Mouse (Mus musculus) megakaryocyte, embryonic 14.5 days (primary cell): ENCODE results near the gene Tysnd1.

Source experiments
- FLI1 ChIP-seq: IDR thresholded peaks from 2 replicates; pipeline ENCODE4 v1.6.1; 2012; ENCODE audit warnings: low read length, inconsistent platforms, mixed read lengths
- GATA1 ChIP-seq: IDR thresholded peaks from 3 replicates; pipeline ENCODE4 v1.6.1; 2012; ENCODE audit warnings: mixed read lengths, low read length, inconsistent platforms, borderline replicate concordance

DNA sequence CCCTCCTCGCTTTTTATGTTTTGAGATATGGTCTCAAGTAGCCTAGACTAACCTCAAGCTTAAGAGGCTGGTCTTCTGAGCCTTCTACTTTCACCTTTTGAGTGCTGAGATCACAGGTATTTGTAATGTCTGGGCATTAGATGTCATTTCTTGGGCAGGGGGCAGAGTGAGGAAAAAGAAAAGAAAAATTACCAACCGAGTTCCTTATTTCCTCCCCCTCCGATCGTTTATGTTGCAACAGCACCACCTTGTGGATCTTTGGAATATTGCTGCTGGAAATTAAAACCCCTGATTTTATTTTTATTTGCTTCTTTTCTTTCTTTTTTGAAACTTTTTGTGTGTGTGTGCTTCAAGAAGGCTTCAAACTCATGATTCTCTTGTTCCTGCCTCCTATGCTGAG, 37.3 kb upstream of the Tysnd1 start:
- no peak for TF ChIP-seq GATA1
- no peak for TF ChIP-seq FLI1
